Mouse (Mus musculus) limb, embryonic 12.5 days (tissue): ENCODE data around the gene Arid4a. TPM values are rescaled to one million over a fixed set of nuclear protein-coding genes. Genes with fewer than 3 reads are reported as not detected.
"Not testable (repeated sequence)": the region's sequence is repeated elsewhere in the genome, so short reads cannot be mapped to it uniquely, and the experiment has no call there.

ENCODE experiments used
- ATAC-seq: fragments of 200-750 bp; cut with Nextera tagmentation; 2 replicates; pipeline ENCODE4 v1.8.0; 2017; ENCODE audit warnings: low read depth, moderate TSS enrichment; ENCODE audit not compliant: insufficient number of reproducible peaks, insufficient read depth, low FRiP score, low TSS enrichment
- H3K27ac ChIP-seq: fragments of 300-500 bp; sonication (generic); 2 replicates; pipeline ENCODE4 v1.5.1; 2016; ENCODE audit warnings: mild to moderate bottlenecking, moderate library complexity
- H3K27me3 ChIP-seq: fragments of 300-500 bp; sonication (generic); 2 replicates; pipeline ENCODE4 v1.6.1; 2016; ENCODE audit warnings: mild to moderate bottlenecking, moderate library complexity
- H3K36me3 ChIP-seq: fragments of 300-500 bp; sonication (generic); 2 replicates; pipeline ENCODE4 v1.6.1; 2016; ENCODE audit warnings: mild to moderate bottlenecking, moderate library complexity
- H3K4me1 ChIP-seq: fragments of 300-500 bp; sonication (generic); replicated peaks from 2 replicates; pipeline ENCODE4 v1.6.1; 2016
- H3K4me2 ChIP-seq: fragments of 300-500 bp; sonication (generic); 2 replicates; pipeline ENCODE4 v1.6.1; 2016; ENCODE audit warnings: mild to moderate bottlenecking, moderate library complexity
- H3K4me3 ChIP-seq: fragments of 300-500 bp; sonication (generic); replicated peaks from 2 replicates; pipeline ENCODE4 v1.5.1; 2016; ENCODE audit warnings: mild to moderate bottlenecking
- H3K9ac ChIP-seq: fragments of 300-500 bp; sonication (generic); replicated peaks from 2 replicates; pipeline ENCODE4 v1.6.1; 2016; ENCODE audit warnings: mild to moderate bottlenecking, moderate library complexity
- H3K9me3 ChIP-seq: fragments of 300-500 bp; sonication (generic); 2 replicates; pipeline ENCODE4 v1.6.1; 2016; ENCODE audit warnings: mild to moderate bottlenecking, moderate library complexity
- WGBS: fragments of 180-500 bp; shearing (Covaris S2); methylation state at CpG from one replicate; pipeline ENCODE4 v1.1.7; 2016; 5-methylcytosine and 5-hydroxymethylcytosine counted together
- polyA plus RNA-seq: library from polyadenylated mRNA; unstranded; fragments of >200 nt; fragmentation: Nextera tagmentation; extraction: Ambion mirVana; gene quantifications from 2 replicates; pipeline ENCODE4 v1.2.1, GENCODE M21; 2016

Arid4a gene
- polyA plus RNA-seq, 1 experiment from 2014 or later = 39.3 TPM

DNA sequence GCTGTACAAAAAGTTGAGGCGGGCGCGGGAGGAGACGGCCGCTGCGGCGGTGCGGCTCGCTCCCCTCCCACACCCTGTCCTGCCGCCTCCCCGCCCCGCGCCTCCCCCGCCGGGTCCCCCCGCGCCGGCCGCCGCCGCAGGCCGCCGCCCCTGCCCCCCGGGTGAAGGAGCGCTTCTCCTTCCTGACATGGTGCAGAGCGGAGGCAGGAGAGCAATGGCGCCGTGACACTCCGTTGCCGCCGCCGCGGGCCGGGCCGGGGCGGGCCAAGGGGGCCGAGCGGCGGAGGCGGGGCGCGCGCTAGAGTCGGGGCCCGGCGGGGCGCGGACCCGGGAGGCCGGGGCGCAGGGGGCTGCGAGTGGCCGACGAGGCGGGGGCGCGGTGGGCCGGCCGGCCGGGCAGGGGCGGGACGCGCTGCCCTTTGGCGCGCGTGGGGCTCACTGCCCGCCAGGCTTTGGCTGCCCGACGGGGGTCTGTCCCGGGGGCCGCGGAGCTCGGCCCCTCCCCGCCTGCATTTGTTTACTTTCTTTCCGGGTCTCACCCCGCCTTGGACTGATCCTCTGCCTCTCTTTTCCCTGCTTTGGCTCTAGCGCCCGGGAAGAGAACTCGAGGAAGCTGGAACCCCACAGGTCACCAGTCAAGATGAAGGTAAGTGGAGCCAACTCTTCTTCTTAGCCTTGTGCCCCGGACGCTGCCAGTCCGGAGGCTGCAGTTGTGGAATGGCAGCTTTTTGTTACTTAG is 882 bp downstream of the Arid4a start:
- peak overlapping the region; percentile 90 for H3K9ac ChIP-seq
- no peaks in the 10 kb centered on the region for H3K27me3 ChIP-seq
- ATAC-seq = no peak
- peaks cover 37% of the 10 kb centered on the region for H3K36me3 ChIP-seq
- peak overlapping the region; percentile 98 for H3K27ac ChIP-seq
- H3K4me2 ChIP-seq = peak overlapping the region; percentile 65
- H3K4me3 ChIP-seq = peak overlapping the region; percentile 98
- H3K9me3 ChIP-seq = no peaks in the 10 kb centered on the region
- WGBS = under 1% methylated on average over 54 of the region's 82 CpGs
- peaks cover 17% of the 10 kb centered on the region; the same call in 1 of the 2 replicates for H3K4me1 ChIP-seq

GRCm38 (mm10) chr12:71017242-71017571 is 1.4 kb downstream of the Arid4a start:
- peaks cover 36% of the 10 kb centered on the region for H3K36me3 ChIP-seq
- no peak for ATAC-seq
- peak overlapping the region; percentile 98 for H3K27ac ChIP-seq
- H3K9me3 ChIP-seq = no peaks in the 10 kb centered on the region
- peaks cover 17% of the 10 kb centered on the region; the same call in 1 of the 2 replicates for H3K4me1 ChIP-seq
- peak overlapping the region; percentile 65 for H3K4me2 ChIP-seq
- peak overlapping the region; percentile 98 for H3K4me3 ChIP-seq
- no peaks in the 10 kb centered on the region for H3K27me3 ChIP-seq
- 20% methylated on average over 5 of the region's 5 CpGs for WGBS
- peak overlapping the region; percentile 90 for H3K9ac ChIP-seq

GRCm38 (mm10) chr12:71017827-71018226 is 2.0 kb downstream of the Arid4a start:
- peaks cover 37% of the 10 kb centered on the region for H3K36me3 ChIP-seq
- H3K9me3 ChIP-seq = no peaks in the 10 kb centered on the region
- 86% methylated on average over 10 of the region's 10 CpGs for WGBS
- H3K27me3 ChIP-seq = no peaks in the 10 kb centered on the region
- H3K27ac ChIP-seq = no peak overlapping the region
- peaks cover 15% of the 10 kb centered on the region; the same call in 1 of the 2 replicates for H3K4me1 ChIP-seq
- H3K4me3 ChIP-seq = 0 out of 2 replicates have a peak overlapping the region, but pooled peaks have one; percentile 98
- 0 out of 2 replicates have a peak overlapping the region, but pooled peaks have one; percentile 90 for H3K9ac ChIP-seq
- ATAC-seq = no peak
- H3K4me2 ChIP-seq = peak overlapping the region; percentile 65

DNA sequence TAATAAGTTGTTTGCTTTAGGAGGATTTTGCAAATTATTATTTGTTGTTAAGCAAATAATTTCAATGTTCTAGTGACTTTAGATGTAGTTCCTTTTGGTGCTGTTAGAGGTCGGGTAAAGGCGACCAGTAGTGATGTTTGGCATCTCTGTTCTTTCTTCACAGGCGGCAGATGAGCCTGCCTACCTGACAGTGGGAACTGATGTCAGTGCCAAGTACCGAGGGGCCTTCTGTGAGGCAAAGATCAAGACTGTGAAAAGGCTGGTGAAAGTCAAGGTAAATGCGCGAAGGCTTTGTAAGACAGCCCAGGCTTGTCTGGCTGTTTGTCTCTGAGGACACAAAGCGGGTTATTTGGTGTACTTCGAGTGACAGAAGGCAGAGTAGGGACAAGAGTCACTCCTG is 3.4 kb downstream of the Arid4a start:
- Histone ChIP-seq H3K9me3 (no peaks in the 10 kb centered on the region), H3K9ac (no peak overlapping the region), H3K4me2 (no peak overlapping the region), H3K27me3 (no peaks in the 10 kb centered on the region), H3K36me3 (peaks cover 47% of the 10 kb centered on the region), H3K4me1 (peaks cover 6% of the 10 kb centered on the region; the same call in 1 of the 2 replicates), H3K27ac (no peak overlapping the region), H3K4me3 (no peak overlapping the region)
- WGBS = 88% methylated on average over 8 of the region's 8 CpGs
- ATAC-seq = no peak

DNA sequence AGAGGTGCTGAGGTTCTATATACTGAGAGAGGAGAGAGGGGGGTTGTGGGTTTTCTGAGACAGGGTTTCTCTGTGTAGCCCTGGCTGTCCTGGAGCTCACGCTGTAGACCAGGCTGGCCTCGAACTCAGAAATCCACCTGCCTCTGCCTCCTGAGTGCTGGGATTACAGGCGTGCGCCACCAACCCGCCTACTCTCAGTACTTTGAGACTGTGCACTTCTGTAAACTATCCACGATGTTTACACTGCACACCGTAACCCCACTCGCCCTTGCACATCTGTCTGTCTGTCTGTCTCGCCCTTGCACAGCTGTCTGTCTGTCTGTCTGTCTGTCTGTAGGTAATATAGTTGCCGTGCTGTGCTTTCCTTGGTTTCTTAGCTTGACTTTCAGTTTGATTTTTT is 8.6 kb downstream of the Arid4a start:
- Histone ChIP-seq H3K27ac (no peak overlapping the region), H3K4me1 (no peaks in the 10 kb centered on the region), H3K9me3 (no peaks in the 10 kb centered on the region), H3K9ac (no peak overlapping the region), H3K4me2 (no peak overlapping the region), H3K27me3 (no peaks in the 10 kb centered on the region), H3K36me3 (peaks cover 91% of the 10 kb centered on the region), H3K4me3 (no peak overlapping the region)
- WGBS = 95% methylated on average over 10 of the region's 10 CpGs
- ATAC-seq = no peak

DNA sequence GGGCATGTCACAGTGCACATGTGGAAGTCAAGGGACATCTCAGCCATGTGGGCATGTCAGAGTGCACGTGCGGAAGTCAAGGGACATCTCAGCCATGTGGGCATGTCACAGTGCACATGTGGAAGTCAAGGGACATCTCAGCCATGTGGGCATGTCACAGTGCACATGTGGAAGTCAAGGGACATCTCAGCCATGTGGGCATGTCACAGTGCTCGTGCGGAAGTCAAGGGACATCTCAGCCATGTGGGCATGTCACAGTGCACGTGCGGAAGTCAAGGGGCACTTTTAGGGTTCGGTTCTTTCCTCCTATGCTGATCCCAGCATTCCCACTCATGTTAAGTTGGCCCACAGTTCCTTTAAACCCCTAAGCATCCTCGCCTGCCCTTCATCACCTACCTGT is 12.5 kb downstream of the Arid4a start:
- 93% methylated on average over 8 of the region's 8 CpGs for WGBS
- peaks cover 87% of the 10 kb centered on the region for H3K36me3 ChIP-seq
- H3K4me3 ChIP-seq, ATAC-seq, H3K9ac ChIP-seq, H3K27ac ChIP-seq, H3K4me1 ChIP-seq, H3K4me2 ChIP-seq, H3K9me3 ChIP-seq, H3K27me3 ChIP-seq: not testable (repeated sequence)

DNA sequence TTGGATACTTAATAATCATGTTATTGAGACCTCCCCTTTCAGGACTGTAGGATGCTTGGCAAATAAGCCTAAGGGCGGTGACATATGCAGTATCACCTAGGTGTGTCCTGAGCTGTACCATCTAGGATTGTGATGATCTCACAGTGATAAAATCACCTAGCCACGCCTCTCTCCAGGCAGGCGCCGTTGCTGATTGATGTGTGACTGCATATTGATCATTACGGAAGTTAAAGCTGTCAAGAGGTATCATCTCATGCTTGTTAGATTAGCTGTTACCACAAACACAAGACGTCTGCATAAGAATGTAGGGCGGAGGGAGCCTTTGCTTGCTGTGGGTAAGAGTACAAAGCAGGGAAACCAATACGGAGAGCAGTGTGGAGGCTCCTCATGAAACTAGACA is 14.5 kb downstream of the Arid4a start:
- no peak for ATAC-seq
- no peak overlapping the region for H3K27ac ChIP-seq
- H3K27me3 ChIP-seq = no peaks in the 10 kb centered on the region
- H3K36me3 ChIP-seq = peaks cover 75% of the 10 kb centered on the region
- no peak overlapping the region for H3K4me2 ChIP-seq
- no peak overlapping the region for H3K9ac ChIP-seq
- H3K4me3 ChIP-seq = no peak overlapping the region
- no peaks in the 10 kb centered on the region for H3K9me3 ChIP-seq
- WGBS = 86% methylated on average over 8 of the region's 8 CpGs
- H3K4me1 ChIP-seq = no peaks in the 10 kb centered on the region

GRCm38 (mm10) chr12:71030722-71031121 is 14.9 kb downstream of the Arid4a start:
- H3K36me3 ChIP-seq = peaks cover 71% of the 10 kb centered on the region
- H3K4me2 ChIP-seq = no peak overlapping the region
- no peak overlapping the region for H3K9ac ChIP-seq
- H3K9me3 ChIP-seq = no peaks in the 10 kb centered on the region
- no peak for ATAC-seq
- WGBS = 95% methylated on average over 5 of the region's 5 CpGs
- H3K4me1 ChIP-seq = no peaks in the 10 kb centered on the region
- H3K27me3 ChIP-seq = no peaks in the 10 kb centered on the region
- no peak overlapping the region for H3K4me3 ChIP-seq
- no peak overlapping the region for H3K27ac ChIP-seq

DNA sequence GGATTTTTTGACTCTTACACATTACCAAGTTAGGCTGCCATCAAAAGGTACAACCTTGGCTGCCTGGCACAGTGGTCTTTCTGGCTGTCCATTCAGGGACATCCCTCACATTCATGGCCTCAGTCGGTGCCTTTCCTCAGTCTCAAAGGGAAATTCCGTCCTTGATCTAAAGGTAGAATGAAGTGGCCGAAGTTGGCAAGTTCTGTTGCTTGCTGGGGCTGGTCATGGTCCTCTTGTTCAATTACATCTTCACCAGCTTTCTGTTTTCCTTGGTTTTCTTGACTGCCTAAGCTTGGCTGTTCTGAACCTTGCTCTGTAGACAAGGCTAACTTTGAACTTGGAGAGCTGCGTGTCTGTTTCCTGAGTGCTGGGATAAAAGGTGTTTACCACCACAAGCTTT is 20.0 kb downstream of the Arid4a start:
- Histone ChIP-seq H3K36me3 (peaks cover 71% of the 10 kb centered on the region), H3K27ac (no peak overlapping the region), H3K9ac (no peak overlapping the region), H3K27me3 (no peaks in the 10 kb centered on the region), H3K4me3 (no peak overlapping the region), H3K4me1 (no peaks in the 10 kb centered on the region), H3K4me2 (no peak overlapping the region), H3K9me3 (no peaks in the 10 kb centered on the region)
- ATAC-seq = no peak
- 94% methylated on average over 4 of the region's 4 CpGs for WGBS

DNA sequence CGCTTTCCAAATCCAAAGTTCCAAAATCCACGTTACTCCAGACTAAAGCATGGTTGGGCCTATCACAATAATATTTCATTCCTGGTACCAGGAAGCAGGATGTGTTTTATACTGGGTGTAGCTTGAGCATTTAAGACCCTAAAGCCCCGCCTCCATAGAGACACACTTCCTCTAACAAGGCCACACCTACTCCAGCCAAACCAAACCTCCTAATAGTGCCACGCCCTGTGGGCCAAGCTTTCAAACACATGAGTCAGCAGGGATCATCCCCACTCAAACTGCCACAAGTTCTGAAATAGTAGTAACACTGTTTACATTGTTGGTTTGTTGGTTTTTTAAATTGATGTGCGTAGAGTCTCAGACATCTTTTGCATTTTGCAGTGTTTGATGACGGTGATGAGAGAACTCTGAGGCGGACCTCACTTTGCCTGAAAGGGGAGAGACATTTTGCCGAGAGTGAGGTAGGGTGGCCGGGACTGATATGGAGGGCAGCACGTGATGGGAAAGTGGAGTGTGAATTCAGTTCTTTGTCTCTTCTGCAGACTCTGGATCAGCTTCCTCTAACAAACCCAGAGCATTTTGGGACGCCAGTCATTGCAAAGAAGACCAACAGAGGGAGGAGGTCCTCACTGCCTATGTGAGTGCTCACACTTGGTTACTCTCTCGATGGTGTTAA is 21.1 kb downstream of the Arid4a start:
- WGBS = 94% methylated on average over 12 of the region's 12 CpGs
- no peaks in the 10 kb centered on the region for H3K27me3 ChIP-seq
- H3K36me3 ChIP-seq = peaks cover 75% of the 10 kb centered on the region
- H3K4me1 ChIP-seq = no peaks in the 10 kb centered on the region
- H3K4me2 ChIP-seq = no peak overlapping the region
- H3K4me3 ChIP-seq = no peak overlapping the region
- no peak overlapping the region for H3K9ac ChIP-seq
- H3K9me3 ChIP-seq = no peaks in the 10 kb centered on the region
- no peak overlapping the region for H3K27ac ChIP-seq
- ATAC-seq = no peak

DNA sequence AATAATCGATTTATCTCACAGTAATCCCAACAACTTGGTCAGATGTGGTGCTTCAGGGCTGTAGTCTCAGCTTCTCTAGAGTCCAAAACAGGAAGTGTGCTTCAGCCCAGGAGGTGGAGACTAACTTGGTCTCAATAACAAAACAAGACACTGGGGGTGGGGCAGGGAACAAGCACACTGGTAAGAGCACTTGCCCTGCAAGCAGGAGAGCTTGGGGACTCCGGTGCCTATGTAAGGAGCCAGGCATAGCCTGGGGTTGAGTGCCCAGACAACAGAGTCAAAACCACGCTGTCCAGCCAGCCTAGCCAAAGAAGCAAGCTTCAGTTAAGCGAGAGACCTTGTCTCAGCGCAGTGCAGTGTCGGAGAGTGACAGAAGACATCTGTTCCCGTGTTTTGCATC is 24.7 kb downstream of the Arid4a start:
- no peak for ATAC-seq

More for the DNA sequence above, 24.7 kb downstream of the Arid4a start:
- Histone ChIP-seq H3K36me3 (peaks cover 81% of the 10 kb centered on the region), H3K9ac (no peak overlapping the region), H3K9me3 (no peaks in the 10 kb centered on the region), H3K4me3 (no peak overlapping the region), H3K27me3 (no peaks in the 10 kb centered on the region), H3K27ac (no peak overlapping the region), H3K4me1 (no peaks in the 10 kb centered on the region), H3K4me2 (no peak overlapping the region)
- 93% methylated on average over 7 of the region's 7 CpGs for WGBS
